Mouse (Mus musculus) left cerebral cortex, adult 18-20 months (tissue): ENCODE data around the gene Ten1. TPM values are rescaled to one million over a fixed set of nuclear protein-coding genes. Genes with fewer than 3 reads are reported as not detected.

Source experiments
- DNase-seq, 2 experiments: peaks; one replicate each; pipeline ENCODE4 v3.0.0; 2021 to 2022; ENCODE audit warnings: low spot score in 2 of 2, mixed read lengths in 1 of 2
- total RNA-seq, 2 experiments: library from RNA; stranded (reverse); gene quantifications; 2 replicates each; pipeline ENCODE4 v1.2.3; 2021

Ten1 gene
- total RNA-seq, 2 experiments from 2014 or later, result 37.8 to 39.5 TPM

DNA sequence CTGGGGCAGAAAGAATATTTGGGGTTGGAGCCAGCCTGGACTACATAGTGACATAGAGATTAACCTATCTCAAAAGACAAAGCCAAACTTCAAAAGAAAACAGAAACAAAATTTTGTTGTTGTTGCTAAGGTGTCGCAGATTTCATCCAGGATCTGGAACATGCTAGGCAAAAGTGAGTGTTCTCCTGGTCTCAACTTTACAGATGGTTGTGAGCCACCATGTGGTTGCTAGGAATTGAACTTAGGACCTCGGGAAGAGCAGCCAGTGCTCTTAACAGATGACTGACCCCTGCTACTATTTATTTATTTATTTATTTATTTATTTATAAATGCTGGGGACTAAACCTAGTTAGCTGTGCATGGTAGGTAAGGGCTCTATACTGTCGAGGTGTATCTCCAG lies 2.3 kb upstream of the Ten1 start:
- no peak for DNase-seq

GRCm38 (mm10) chr11:116196866-116197583 lies 1.6 kb upstream of the Ten1 start:
- DNase-seq, result no peak

DNA sequence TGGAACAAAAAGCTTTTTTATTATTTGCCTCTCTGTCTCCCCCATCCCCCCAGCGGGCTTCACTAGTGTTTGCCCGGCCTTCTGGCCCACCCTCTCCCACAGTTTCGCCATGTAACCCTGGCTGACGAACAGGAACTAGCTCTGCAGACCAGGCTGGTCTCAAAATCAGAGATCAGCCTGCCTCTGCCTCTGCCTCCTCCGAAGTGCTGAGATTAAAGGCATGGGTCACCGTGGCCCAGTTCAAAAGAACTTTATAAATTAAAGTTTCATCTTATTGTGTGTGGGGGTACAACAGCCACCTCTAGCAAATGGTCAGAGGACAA lies 1.1 kb upstream of the Ten1 start:
- no peak for DNase-seq

GRCm38 (mm10) chr11:116198132-116198531 lies 523 bp upstream of the Ten1 start:
- DNase-seq, result no peak

- no peak for DNase-seq
Measured at GRCm38 (mm10) chr11:116201151-116201550, 2.5 kb downstream of the Ten1 start.

DNA sequence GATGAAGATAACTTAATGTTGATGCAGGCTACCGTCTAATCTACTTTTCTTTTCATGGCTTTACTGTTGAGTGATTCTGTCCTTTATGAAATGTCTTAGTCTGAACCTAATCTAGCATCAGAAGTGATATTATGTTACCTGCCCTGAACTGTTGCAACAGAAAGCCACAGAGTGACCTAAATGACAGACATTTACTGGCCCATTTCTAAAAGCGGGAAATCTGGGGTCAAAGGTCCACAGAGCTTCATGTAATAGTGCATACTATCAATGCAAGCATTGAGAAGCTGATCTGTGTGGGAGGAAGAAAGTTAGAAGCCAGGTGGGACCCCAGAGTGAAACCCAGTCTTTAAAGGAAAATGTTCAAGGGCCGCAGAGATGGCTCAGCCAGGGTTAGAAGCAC lies 4.5 kb downstream of the Ten1 start:
- DNase-seq, result no peak

DNA sequence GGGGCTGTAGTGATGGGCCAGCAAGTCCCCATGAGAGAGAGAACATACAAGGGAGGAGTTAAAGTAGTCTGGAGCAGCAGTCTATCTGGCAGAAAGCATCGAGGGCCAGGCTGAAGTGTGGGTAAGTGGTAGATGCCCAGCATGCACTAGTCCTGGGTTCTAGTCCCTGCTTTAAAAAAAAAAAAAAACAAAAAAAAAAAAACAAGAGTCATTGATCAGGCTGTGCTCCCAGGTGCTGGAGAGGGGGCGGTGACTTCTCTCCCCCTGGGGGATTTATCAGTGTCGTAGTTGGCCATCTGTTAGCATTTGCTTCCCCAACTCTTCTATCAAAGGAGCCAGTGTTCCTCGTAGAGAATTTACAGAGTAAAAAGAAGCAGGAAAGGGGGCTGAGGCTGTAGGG lies 8.0 kb downstream of the Ten1 start:
- no peak for DNase-seq

- DNase-seq, result no peak
Measured at GRCm38 (mm10) chr11:116208660-116209059, 10.0 kb downstream of the Ten1 start.

- no peak for DNase-seq
Measured at GRCm38 (mm10) chr11:116209257-116209656, 10.6 kb downstream of the Ten1 start.

- no peak for DNase-seq
Measured at GRCm38 (mm10) chr11:116210696-116211095, 12.0 kb downstream of the Ten1 start.

DNA sequence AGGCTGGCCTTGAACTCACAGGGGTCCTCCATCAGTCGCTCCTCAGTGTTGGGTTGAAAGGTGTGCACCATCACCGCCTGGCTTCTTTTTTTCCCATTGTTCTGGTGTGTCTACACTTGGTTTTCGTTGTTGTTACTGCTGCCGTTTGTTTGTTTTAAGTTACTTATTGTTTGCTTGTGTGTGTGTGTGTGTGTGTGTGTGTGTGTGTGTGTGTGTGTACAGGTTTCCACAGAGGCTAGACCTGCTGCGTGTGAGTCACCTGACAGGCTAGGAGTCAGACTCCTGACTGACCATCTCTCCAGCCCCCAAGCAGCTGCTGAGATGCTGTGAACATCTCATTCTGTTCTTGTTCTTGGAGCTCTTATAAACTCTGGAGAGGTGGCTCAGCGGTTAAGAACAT lies 14.2 kb downstream of the Ten1 start:
- no peak for DNase-seq

- DNase-seq, result no peak
Measured at GRCm38 (mm10) chr11:116213877-116214510, 15.3 kb downstream of the Ten1 start.

GRCm38 (mm10) chr11:116215181-116215580 lies 16.5 kb downstream of the Ten1 start:
- no peak for DNase-seq

DNA sequence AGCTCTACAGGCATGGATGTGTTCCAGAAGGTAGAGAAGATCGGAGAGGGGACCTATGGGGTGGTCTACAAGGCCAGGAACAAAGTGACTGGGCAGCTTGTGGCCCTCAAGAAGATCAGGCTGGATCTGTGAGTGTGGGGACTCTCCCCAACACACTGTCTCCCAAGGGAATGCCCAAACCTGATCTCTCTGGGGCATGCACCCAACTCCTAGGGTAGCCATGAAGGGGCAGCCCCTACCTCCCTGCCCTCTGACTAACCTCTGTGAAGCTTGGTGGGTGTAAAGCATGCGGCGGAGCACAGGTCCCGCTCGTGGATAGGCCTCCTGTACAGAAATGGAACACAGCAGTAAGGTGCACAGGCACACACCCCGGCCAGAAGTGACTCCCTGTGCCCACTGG lies 17.3 kb downstream of the Ten1 start:
- DNase-seq, result no peak

DNA sequence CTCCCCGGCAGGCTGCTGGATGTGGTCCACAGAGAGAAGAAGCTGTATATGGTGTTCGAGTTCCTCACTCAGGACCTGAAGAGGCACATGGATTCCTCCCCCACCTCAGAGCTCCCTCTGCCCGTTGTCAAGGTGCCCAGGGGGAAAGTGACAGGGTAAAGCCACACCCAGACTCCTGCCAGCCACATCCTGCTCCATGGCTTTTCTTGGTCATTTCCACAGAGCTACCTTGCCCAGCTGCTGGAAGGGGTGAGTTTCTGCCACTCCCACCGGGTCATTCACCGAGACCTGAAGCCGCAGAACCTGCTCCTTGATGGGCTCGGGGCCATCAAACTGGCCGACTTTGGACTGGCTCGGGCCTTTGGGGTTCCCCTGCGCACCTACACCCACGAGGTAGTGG lies 17.9 kb downstream of the Ten1 start:
- DNase-seq, result no peak

- no peak for DNase-seq
Measured at GRCm38 (mm10) chr11:116218263-116218662, 19.6 kb downstream of the Ten1 start.

DNA sequence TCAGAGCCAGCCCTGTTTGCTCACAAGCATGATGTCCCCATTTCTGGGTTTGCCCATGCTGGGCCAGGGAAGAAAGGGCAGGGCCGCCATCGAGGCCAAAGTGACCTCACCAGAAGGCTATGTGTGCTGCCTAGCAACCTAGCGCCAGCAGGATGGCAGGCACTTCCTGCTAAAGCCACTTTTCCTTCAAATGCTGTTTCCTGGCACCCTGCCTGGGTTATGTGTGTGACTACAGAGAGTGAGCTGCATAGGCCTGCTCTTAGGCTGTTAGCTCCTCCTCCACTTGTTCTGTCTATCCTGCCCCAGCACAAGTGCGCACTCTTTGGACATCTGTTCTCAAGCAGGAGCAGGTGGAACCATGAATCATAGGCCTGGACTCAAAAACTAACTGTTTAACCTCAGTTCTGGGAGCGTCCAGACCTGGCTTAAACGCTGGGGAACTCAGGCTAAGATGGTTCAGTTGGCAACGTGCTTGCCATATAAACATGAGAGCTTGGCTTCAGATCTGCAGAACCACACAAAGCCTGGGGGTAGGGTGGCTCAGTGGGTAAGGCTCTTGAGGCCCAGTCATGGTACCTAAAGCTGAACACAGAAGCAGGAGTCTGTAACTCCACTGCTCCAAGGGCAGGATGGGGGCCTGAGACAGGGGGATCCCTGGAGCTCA lies 20.2 kb downstream of the Ten1 start:
- peak; percentile 84 to 86 for DNase-seq

- peak in 1 of 2 experiments; percentile 53 for DNase-seq
Measured at GRCm38 (mm10) chr11:116219885-116220284, 21.2 kb downstream of the Ten1 start.

GRCm38 (mm10) chr11:116221931-116222739 lies 23.5 kb downstream of the Ten1 start:
- peak; percentile 31 to 39 for DNase-seq

- no peak for DNase-seq
Measured at GRCm38 (mm10) chr11:116222740-116223059, 24.0 kb downstream of the Ten1 start.

- peak; percentile 74 to 87 for DNase-seq
Measured at GRCm38 (mm10) chr11:116226414-116226813, 27.8 kb downstream of the Ten1 start.

DNA sequence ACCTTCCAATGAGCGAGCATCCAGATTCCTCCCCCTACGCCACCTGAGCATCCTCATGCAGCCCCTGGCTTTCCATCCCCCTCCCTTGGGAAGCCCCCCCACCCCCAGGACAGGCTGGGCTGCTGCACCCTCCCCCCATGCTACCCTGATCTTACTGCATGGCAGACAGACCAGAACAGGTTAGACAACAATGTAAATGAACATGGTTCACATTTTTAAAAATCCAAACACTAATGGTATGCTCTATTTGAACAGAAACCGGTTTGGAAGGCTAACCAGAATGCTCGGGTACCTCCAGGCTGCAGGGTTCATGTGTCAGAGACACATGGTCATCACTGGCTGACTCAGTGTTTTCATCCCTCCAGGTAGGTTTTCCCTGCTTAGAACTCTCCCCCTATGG lies 30.0 kb downstream of the Ten1 start:
- no peak for DNase-seq
